Mouse (Mus musculus) thymus, adult 2 months (tissue): ENCODE measurements around the gene Creb5.

ENCODE experiments used
- CTCF ChIP-seq: fragments of 200-500 bp; IDR thresholded peaks from 2 replicates; pipeline ENCODE4 v1.5.1; 2012; ENCODE audit warnings: mild to moderate bottlenecking, control low read depth, low read length, moderate library complexity, borderline replicate concordance; ENCODE audit not compliant: control insufficient read depth, poor library complexity, insufficient read depth; ENCODE audit errors: extremely low read depth
- POLR2A ChIP-seq: fragments of 200-500 bp; IDR thresholded peaks from 2 replicates; pipeline ENCODE4 v1.6.1; 2012; ENCODE audit warnings: mild to moderate bottlenecking, low read length, control low read depth, moderate library complexity; ENCODE audit not compliant: control insufficient read depth, poor library complexity, insufficient read depth; ENCODE audit errors: extremely low read depth

DNA sequence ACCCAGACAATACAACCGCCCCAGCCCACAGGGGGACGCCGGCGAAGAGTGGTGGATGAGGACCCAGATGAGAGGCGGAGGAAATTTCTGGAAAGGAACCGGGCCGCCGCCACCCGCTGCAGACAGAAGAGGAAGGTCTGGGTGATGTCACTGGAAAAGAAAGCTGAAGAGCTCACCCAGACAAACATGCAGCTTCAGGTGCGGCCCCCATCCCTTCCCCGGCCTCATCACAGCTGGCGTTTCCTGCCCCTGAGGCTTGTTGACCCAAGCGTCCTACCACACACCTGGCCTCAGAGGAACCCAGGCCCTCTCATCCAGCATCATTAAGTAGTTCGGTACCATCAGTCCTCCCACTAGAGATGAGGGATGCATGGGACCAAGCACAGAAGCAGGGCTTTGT lies 398.3 kb downstream of the Creb5 start:
- TF ChIP-seq POLR2A = no peak
- TF ChIP-seq CTCF = no peak
